Mouse (Mus musculus): ENCODE results near the gene Fam20a. TPM values are rescaled to one million over a fixed set of nuclear protein-coding genes. Genes with fewer than 3 reads are reported as not detected.

Fam20a gene
- polyA plus RNA-seq, 1 experiment from 2014 or later, result 2.9 TPM

- H3K27ac ChIP-seq (ENCODE audit: low read length), result no peak overlapping the region
- no peak overlapping the region for H3K4me3 ChIP-seq (ENCODE audit: low read length)
- ATAC-seq (ENCODE audit: low FRiP score, low TSS enrichment), result no peak
- no peak overlapping the region for H3K9ac ChIP-seq (replicated peaks; ENCODE audit: low read length)
- no peaks in the 10 kb centered on the region for H3K36me3 ChIP-seq (ENCODE audit: insufficient read depth, low read length)
- no peaks in the 10 kb centered on the region for H3K27me3 ChIP-seq (ENCODE audit: insufficient read depth, low read length)
- no peaks in the 10 kb centered on the region for H3K9me3 ChIP-seq (ENCODE audit: low read length)
- H3K4me2 ChIP-seq (replicated peaks; ENCODE audit: low read depth, low read length), result no peak overlapping the region
- peaks cover 11% of the 10 kb centered on the region for H3K4me1 ChIP-seq (ENCODE audit: insufficient read depth, low read length)
- whole genome bisulfite sequencing, result 89% methylated on average over 4 of the region's 4 CpGs
Observed at GRCm38 (mm10) chr11:109627648-109628047, 94.4 kb downstream of the Fam20a start.

- Histone ChIP-seq H3K27ac (ENCODE audit: low read length) (no peak overlapping the region), H3K4me3 (ENCODE audit: low read length) (no peak overlapping the region), H3K4me1 (ENCODE audit: insufficient read depth, low read length) (peaks cover 15% of the 10 kb centered on the region), H3K36me3 (ENCODE audit: insufficient read depth, low read length) (no peaks in the 10 kb centered on the region), H3K9me3 (ENCODE audit: low read length) (no peaks in the 10 kb centered on the region), H3K4me2 (replicated peaks; ENCODE audit: low read depth, low read length) (no peak overlapping the region), H3K9ac (replicated peaks; ENCODE audit: low read length) (no peak overlapping the region), H3K27me3 (ENCODE audit: insufficient read depth, low read length) (no peaks in the 10 kb centered on the region)
- no peak for ATAC-seq (ENCODE audit: low FRiP score, low TSS enrichment)
- WGBS, result 77% methylated on average over 7 of the region's 7 CpGs
Observed at GRCm38 (mm10) chr11:109623238-109623637, 98.8 kb downstream of the Fam20a start.

- peak overlapping the region; percentile 25 for H3K4me3 ChIP-seq (ENCODE audit: low read length)
- H3K9me3 ChIP-seq (ENCODE audit: low read length), result no peaks in the 10 kb centered on the region
- peak; percentile 61; the same call in 1 of the 2 replicates for ATAC-seq (ENCODE audit: low FRiP score, low TSS enrichment)
- peak overlapping the region; percentile 53 for H3K4me2 ChIP-seq (replicated peaks; ENCODE audit: low read depth, low read length)
- H3K9ac ChIP-seq (replicated peaks; ENCODE audit: low read length), result peak overlapping the region; percentile 37
- H3K27me3 ChIP-seq (ENCODE audit: insufficient read depth, low read length), result no peaks in the 10 kb centered on the region
- 0 out of 2 replicates have a peak overlapping the region, but pooled peaks have one; percentile 9 for H3K27ac ChIP-seq (ENCODE audit: low read length)
- H3K36me3 ChIP-seq (ENCODE audit: insufficient read depth, low read length), result no peaks in the 10 kb centered on the region
- H3K4me1 ChIP-seq (ENCODE audit: insufficient read depth, low read length), result peaks cover 15% of the 10 kb centered on the region
- WGBS, result 4% methylated on average over 15 of the region's 15 CpGs
Observed at GRCm38 (mm10) chr11:109622518-109623037, 99.5 kb downstream of the Fam20a start.

- WGBS, result 11% methylated on average over 2 of the region's 2 CpGs
- no peak overlapping the region for H3K9ac ChIP-seq (replicated peaks; ENCODE audit: low read length)
- no peak overlapping the region for H3K4me3 ChIP-seq (ENCODE audit: low read length)
- no peaks in the 10 kb centered on the region for H3K36me3 ChIP-seq (ENCODE audit: insufficient read depth, low read length)
- no peak overlapping the region for H3K27ac ChIP-seq (ENCODE audit: low read length)
- H3K9me3 ChIP-seq (ENCODE audit: low read length), result no peaks in the 10 kb centered on the region
- H3K4me2 ChIP-seq (replicated peaks; ENCODE audit: low read depth, low read length), result no peak overlapping the region
- peak; percentile 40; the same call in 1 of the 2 replicates for ATAC-seq (ENCODE audit: low FRiP score, low TSS enrichment)
- peaks cover 15% of the 10 kb centered on the region for H3K4me1 ChIP-seq (ENCODE audit: insufficient read depth, low read length)
- H3K27me3 ChIP-seq (ENCODE audit: insufficient read depth, low read length), result no peaks in the 10 kb centered on the region
Observed at GRCm38 (mm10) chr11:109621183-109621582, 100.9 kb downstream of the Fam20a start.

GRCm38 (mm10) chr11:109620356-109620755, 101.7 kb downstream of the Fam20a start:
- WGBS, result 64% methylated on average over 6 of the region's 6 CpGs
- Histone ChIP-seq H3K36me3 (ENCODE audit: insufficient read depth, low read length) (no peaks in the 10 kb centered on the region), H3K4me3 (ENCODE audit: low read length) (no peak overlapping the region), H3K27ac (ENCODE audit: low read length) (no peak overlapping the region), H3K4me2 (replicated peaks; ENCODE audit: low read depth, low read length) (no peak overlapping the region), H3K4me1 (ENCODE audit: insufficient read depth, low read length) (peaks cover 15% of the 10 kb centered on the region), H3K9ac (replicated peaks; ENCODE audit: low read length) (no peak overlapping the region), H3K9me3 (ENCODE audit: low read length) (no peaks in the 10 kb centered on the region), H3K27me3 (ENCODE audit: insufficient read depth, low read length) (no peaks in the 10 kb centered on the region)
- ATAC-seq (ENCODE audit: low FRiP score, low TSS enrichment), result no peak

Other genes with a start within 250 kb of the Fam20a start
- gene Arsg, start 248.9 kb downstream of the Fam20a start, polyA plus RNA-seq (2015; fragmentation: Nextera tagmentation; extraction: Ambion mirVana), result 5.3 and 6.5 TPM in 2 replicates
- 8.4 and 8.7 TPM in 2 replicates for gene Slc16a6, start 248.7 kb downstream of the Fam20a start, polyA plus RNA-seq (2015; fragmentation: Nextera tagmentation; extraction: Ambion mirVana)
- 35.8 and 36.4 TPM in 2 replicates for gene Wipi1, start 110.3 kb downstream of the Fam20a start, polyA plus RNA-seq (2015; fragmentation: Nextera tagmentation; extraction: Ambion mirVana)
- gene Prkar1a, start 72.9 kb downstream of the Fam20a start, polyA plus RNA-seq (2015; fragmentation: Nextera tagmentation; extraction: Ambion mirVana), result 375 and 395 TPM in 2 replicates
- gene 1700012B07Rik, start 105.8 kb upstream of the Fam20a start, polyA plus RNA-seq (2015; fragmentation: Nextera tagmentation; extraction: Ambion mirVana), result not detected in 2 replicates